Mouse (Mus musculus) skeletal muscle tissue, adult 2 months (tissue): ENCODE data around the gene Kremen2.

ENCODE experiments used
- DNase-seq: peaks from one replicate; pipeline ENCODE4 v3.0.0-alpha.2; 2012; ENCODE audit warnings: low read depth, low spot score

Kremen2 gene

GRCm38 (mm10) chr17:23737493-23738445 is 7.9 kb downstream of the Kremen2 start:
- no peak for DNase-seq

- DNase-seq, result no peak
These were observed 11.3 kb downstream of the Kremen2 start for GRCm38 (mm10) chr17:23734341-23734740.

GRCm38 (mm10) chr17:23730441-23730840 is 15.2 kb downstream of the Kremen2 start:
- no peak for DNase-seq

GRCm38 (mm10) chr17:23726758-23727142 is 18.9 kb downstream of the Kremen2 start:
- peak; percentile 71 for DNase-seq

- peak; percentile 89 for DNase-seq
These were observed 19.5 kb downstream of the Kremen2 start, which contains the start of gene Pkmyt1 for GRCm38 (mm10) chr17:23725999-23726757. TSS of gene Pkmyt1 (plus strand) at chr17:23726336.

- DNase-seq, result no peak
These were observed 20.2 kb downstream of the Kremen2 start for GRCm38 (mm10) chr17:23725477-23725876.

- DNase-seq, result no peak
These were observed 23.1 kb downstream of the Kremen2 start, which contains the start of gene 1520401A03Rik for GRCm38 (mm10) chr17:23722376-23723125. TSS of gene 1520401A03Rik (minus strand) at chr17:23722783.

- no peak for DNase-seq
These were observed 23.7 kb downstream of the Kremen2 start for GRCm38 (mm10) chr17:23721886-23722285.

GRCm38 (mm10) chr17:23719455-23719854 is 26.2 kb downstream of the Kremen2 start:
- no peak for DNase-seq

GRCm38 (mm10) chr17:23717003-23717402 is 28.6 kb downstream of the Kremen2 start:
- DNase-seq, result no peak

- peak; percentile 61 for DNase-seq
These were observed 39.4 kb downstream of the Kremen2 start for GRCm38 (mm10) chr17:23706212-23706611.

GRCm38 (mm10) chr17:23705525-23706104 is 40.0 kb downstream of the Kremen2 start:
- no peak for DNase-seq

GRCm38 (mm10) chr17:23704741-23705140 is 40.9 kb downstream of the Kremen2 start:
- DNase-seq, result no peak

GRCm38 (mm10) chr17:23703301-23703700 is 42.3 kb downstream of the Kremen2 start:
- DNase-seq, result no peak

- peak; percentile 88 for DNase-seq
These were observed 45.6 kb downstream of the Kremen2 start for GRCm38 (mm10) chr17:23700079-23700478.

GRCm38 (mm10) chr17:23699131-23700077 is 46.2 kb downstream of the Kremen2 start:
- DNase-seq, result peak; percentile 13

GRCm38 (mm10) chr17:23695801-23696200 is 49.8 kb downstream of the Kremen2 start:
- DNase-seq, result no peak

- DNase-seq, result no peak
These were observed 51.1 kb downstream of the Kremen2 start for GRCm38 (mm10) chr17:23694491-23694890.
